Mouse (Mus musculus): Measurements from ENCODE around the gene Dthd1. TPM values are rescaled to one million over a fixed set of nuclear protein-coding genes. Genes with fewer than 3 reads are reported as not detected.

Gene Dthd1
- polyA plus RNA-seq, 1 experiment from 2014 or later: not detected

GRCm38 (mm10) chr5:62814072-62814414 is 420 bp downstream of the Dthd1 start:
- CTCF ChIA-PET: no interaction called here
- peaks cover 24% of the 10 kb centered on the region for H3K27me3 ChIP-seq
- DNase-seq (ENCODE audit: low read depth, low spot score) (no peak), ATAC-seq (no peak)
- in situ Hi-C loops (cut with MboI; ENCODE audit: low pct_unique_long_range_greater_than_20kb): no loop called here
- POLR2A ChIA-PET: no interaction called here
- TF ChIP-seq CTCF (IDR thresholded peaks at IDR 0.05): no peak

GRCm38 (mm10) chr5:62815741-62816140 is 2.1 kb downstream of the Dthd1 start:
- ChIA-PET CTCF (no interaction called here), POLR2A (no interaction called here)
- peaks cover 37% of the 10 kb centered on the region for H3K27me3 ChIP-seq
- in situ Hi-C loops (cut with MboI; ENCODE audit: low pct_unique_long_range_greater_than_20kb): no loop called here
- DNase-seq (ENCODE audit: low read depth, low spot score) (no peak), ATAC-seq (no peak)
- TF ChIP-seq CTCF (IDR thresholded peaks at IDR 0.05): no peak

GRCm38 (mm10) chr5:62819567-62819966 is 5.9 kb downstream of the Dthd1 start:
- ATAC-seq (no peak), DNase-seq (ENCODE audit: low read depth, low spot score) (no peak)
- in situ Hi-C loops (cut with MboI; ENCODE audit: low pct_unique_long_range_greater_than_20kb): no loop called here
- no peak for TF ChIP-seq CTCF (IDR thresholded peaks at IDR 0.05)
- peaks cover 43% of the 10 kb centered on the region for H3K27me3 ChIP-seq
- CTCF ChIA-PET: interaction anchor here (3.6 kb wide), 1 partner anchor 10 kb away, joined by 11 read pairs; no protein-coding TSS in a partner anchor
- POLR2A ChIA-PET: no interaction called here

- ATAC-seq: no peak
- DNase-seq (ENCODE audit: low read depth, low spot score): no peak
- POLR2A ChIA-PET: no interaction called here
- CTCF ChIA-PET: interaction anchor here (3.6 kb wide), 1 partner anchor 11 kb away, joined by 11 read pairs; no protein-coding TSS in a partner anchor
- no peak for TF ChIP-seq CTCF (IDR thresholded peaks at IDR 0.05)
- in situ Hi-C loops (cut with MboI; ENCODE audit: low pct_unique_long_range_greater_than_20kb): no loop called here
- peaks cover 43% of the 10 kb centered on the region for H3K27me3 ChIP-seq
Measured at GRCm38 (mm10) chr5:62820363-62821271, 7.0 kb downstream of the Dthd1 start.

GRCm38 (mm10) chr5:62842955-62843730 is 29.5 kb downstream of the Dthd1 start:
- ChIA-PET CTCF (interaction anchor here (2.4 kb wide), 1 partner anchor 10 kb away, joined by 6 read pairs; no protein-coding TSS in a partner anchor), POLR2A (no interaction called here)
- DNase-seq (ENCODE audit: low read depth, low spot score) (no peak), ATAC-seq (no peak)
- in situ Hi-C loops (cut with MboI; ENCODE audit: low pct_unique_long_range_greater_than_20kb): no loop called here
- H3K27me3 ChIP-seq: peaks cover 65% of the 10 kb centered on the region
- no peak for TF ChIP-seq CTCF (IDR thresholded peaks at IDR 0.05)

- ATAC-seq (no peak), DNase-seq (ENCODE audit: low read depth, low spot score) (no peak)
- in situ Hi-C loops (cut with MboI; ENCODE audit: low pct_unique_long_range_greater_than_20kb): no loop called here
- peaks cover 74% of the 10 kb centered on the region for H3K27me3 ChIP-seq
- ChIA-PET POLR2A (no interaction called here), CTCF (no interaction called here)
- no peak for TF ChIP-seq CTCF (IDR thresholded peaks at IDR 0.05)
Measured at GRCm38 (mm10) chr5:62846571-62847131, 33.0 kb downstream of the Dthd1 start.

- POLR2A ChIA-PET: no interaction called here
- peaks cover 47% of the 10 kb centered on the region for H3K27me3 ChIP-seq
- CTCF ChIA-PET: no interaction called here
- ATAC-seq: no peak
- in situ Hi-C loops (cut with MboI; ENCODE audit: low pct_unique_long_range_greater_than_20kb): no loop called here
- no peak for DNase-seq (ENCODE audit: low read depth, low spot score)
- no peak for TF ChIP-seq CTCF (IDR thresholded peaks at IDR 0.05)
Measured at GRCm38 (mm10) chr5:62851337-62851736, 37.7 kb downstream of the Dthd1 start.

- H3K27me3 ChIP-seq: peaks cover 39% of the 10 kb centered on the region
- CTCF ChIA-PET: no interaction called here
- in situ Hi-C loops (cut with MboI; ENCODE audit: low pct_unique_long_range_greater_than_20kb): no loop called here
- no peak for ATAC-seq
- no peak for TF ChIP-seq CTCF (IDR thresholded peaks at IDR 0.05)
- POLR2A ChIA-PET: no interaction called here
- no peak for DNase-seq (ENCODE audit: low read depth, low spot score)
Measured at GRCm38 (mm10) chr5:62854361-62854844, 40.8 kb downstream of the Dthd1 start.

GRCm38 (mm10) chr5:62857502-62857901 is 43.9 kb downstream of the Dthd1 start:
- POLR2A ChIA-PET: no interaction called here
- ATAC-seq (no peak), DNase-seq (ENCODE audit: low read depth, low spot score) (no peak)
- H3K27me3 ChIP-seq: peaks cover 33% of the 10 kb centered on the region
- CTCF ChIA-PET: no interaction called here
- in situ Hi-C loops (cut with MboI; ENCODE audit: low pct_unique_long_range_greater_than_20kb): no loop called here
- no peak for TF ChIP-seq CTCF (IDR thresholded peaks at IDR 0.05)

GRCm38 (mm10) chr5:62858282-62858681 is 44.7 kb downstream of the Dthd1 start:
- H3K27me3 ChIP-seq: peaks cover 33% of the 10 kb centered on the region
- no peak for DNase-seq (ENCODE audit: low read depth, low spot score)
- in situ Hi-C loops (cut with MboI; ENCODE audit: low pct_unique_long_range_greater_than_20kb): no loop called here
- ATAC-seq: no peak
- no peak for TF ChIP-seq CTCF (IDR thresholded peaks at IDR 0.05)
- ChIA-PET POLR2A (no interaction called here), CTCF (no interaction called here)

- ChIA-PET POLR2A (no interaction called here), CTCF (no interaction called here)
- H3K27me3 ChIP-seq: peaks cover 23% of the 10 kb centered on the region
- no peak for DNase-seq (ENCODE audit: low read depth, low spot score)
- in situ Hi-C loops (cut with MboI; ENCODE audit: low pct_unique_long_range_greater_than_20kb): no loop called here
- no peak for TF ChIP-seq CTCF (IDR thresholded peaks at IDR 0.05)
- ATAC-seq: no peak
Measured at GRCm38 (mm10) chr5:62864348-62864747, 50.7 kb downstream of the Dthd1 start.
